Mouse (Mus musculus): ENCODE data around the gene Nmt1.

DNA sequence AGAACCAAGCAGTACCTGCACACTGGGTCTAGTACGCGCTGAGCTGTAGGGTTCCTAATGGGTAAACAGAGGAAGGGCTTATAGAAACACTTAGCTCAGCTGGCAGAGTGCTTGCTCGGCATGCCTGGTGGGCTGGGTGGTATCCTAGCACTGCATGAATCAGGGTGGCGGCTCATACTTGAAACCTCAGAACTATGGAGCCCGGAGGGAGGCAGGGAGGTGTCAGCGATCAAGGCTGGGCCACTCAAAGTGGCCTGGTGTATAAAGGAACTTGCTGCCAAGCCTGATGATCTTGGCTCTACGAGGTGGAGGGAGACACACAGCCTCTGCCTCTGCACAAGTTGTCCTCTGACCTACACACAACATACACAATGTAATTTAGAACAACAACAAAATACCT, 19.4 kb upstream of the Nmt1 start:
- TF ChIP-seq CTCF (IDR thresholded peaks at IDR 0.05 in 2 of 3, conservative IDR thresholded peaks at IDR 0.05 in 1 of 3; ENCODE audit: control insufficient read depth in 1 of 3, insufficient read depth in 1 of 3, low read depth in 2 of 3, low read length in 3 of 3, poor library complexity in 1 of 3, severe bottlenecking in 1 of 3) (no peak), ZKSCAN1 (IDR thresholded peaks at IDR 0.05; ENCODE audit: low read depth, low read length) (no peak), MAZ (IDR thresholded peaks at IDR 0.05; ENCODE audit: low read depth, low read length) (no peak), POLR2A (IDR thresholded peaks at IDR 0.05; ENCODE audit: control insufficient read depth in 1 of 2, insufficient read depth in 1 of 2, low read depth in 1 of 2, low read length in 2 of 2, poor library complexity in 1 of 2) (no peak), BHLHE40 (IDR thresholded peaks at IDR 0.05; ENCODE audit: borderline replicate concordance, low read depth, low read length) (no peak), ZC3H11A (IDR thresholded peaks at IDR 0.05; ENCODE audit: low read depth, low read length) (no peak)

Measured in MEL (cell line).